Mouse (Mus musculus): ENCODE results near the gene Aak1. TPM values are rescaled to one million over a fixed set of nuclear protein-coding genes. Genes with fewer than 3 reads are reported as not detected.
"Not testable (repeated sequence)": the region's sequence is repeated elsewhere in the genome, so short reads cannot be mapped to it uniquely, and the experiment has no call there.

The Aak1 gene
- total and polyA plus RNA-seq, 3 experiments = 2.8 to 21.0 (median 7.1) TPM

DNA sequence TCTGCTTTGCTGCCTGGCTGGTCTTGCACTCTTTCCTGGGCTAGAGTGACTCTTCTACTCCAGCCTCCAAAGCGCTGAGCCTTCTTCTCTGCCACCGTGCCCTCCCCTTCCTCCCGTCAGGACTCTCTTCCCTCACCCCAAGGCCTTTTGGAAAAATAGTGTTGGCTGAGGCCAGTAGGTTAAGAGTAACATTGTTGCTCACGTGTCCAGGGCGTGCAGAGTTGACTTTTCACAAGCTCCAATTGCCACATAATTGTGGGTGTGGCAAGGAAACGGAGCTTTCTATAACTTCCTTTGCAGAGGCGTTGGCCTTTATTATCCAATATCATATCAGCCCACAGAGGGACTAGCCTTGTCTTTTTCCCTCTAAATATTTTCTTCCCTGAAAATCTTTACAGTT, 177.7 kb downstream of the Aak1 start:
- peaks cover 45 to 76% of the 10 kb centered on the region in 2 experiments for H3K36me3 ChIP-seq (replicated peaks in 1 of 2; ENCODE audit: control insufficient read depth in 1 of 2, insufficient read depth in 1 of 2, low read length in 1 of 2)
- no peaks in the 10 kb centered on the region for H3K79me2 ChIP-seq (replicated peaks; ENCODE audit: control insufficient read depth, extremely low read depth, insufficient read depth, poor library complexity, severe bottlenecking)
- no peak overlapping the region for H3K4me2 ChIP-seq (ENCODE audit: insufficient read depth, low read depth, poor library complexity, severe bottlenecking)
- H3K9ac ChIP-seq (ENCODE audit: insufficient read depth, low read depth) = no peak overlapping the region
- H3K4me1 ChIP-seq (ENCODE audit: control insufficient read depth in 1 of 2, insufficient read depth in 2 of 2) = no peaks in the 10 kb centered on the region
- no peaks in the 10 kb centered on the region for H3K27me3 ChIP-seq (replicated peaks)
- no peaks in the 10 kb centered on the region for H3K9me3 ChIP-seq (replicated peaks; ENCODE audit: low read length)
- dilution Hi-C loops (cut with MboI; ENCODE audit: extremely low pct_ligation_motif_present, extremely low pct_unique_long_range_greater_than_20kb, low sequenced_read_pairs) (no loop called here), in situ Hi-C loops (cut with MboI; ENCODE audit: low pct_ligation_motif_present, low pct_unique_long_range_greater_than_20kb, low sequenced_read_pairs) (no loop called here)
- TF ChIP-seq UBTF (IDR thresholded peaks at IDR 0.05; ENCODE audit: low read depth, low read length) (no peak), ETS1 (conservative IDR thresholded peaks at IDR 0.05; ENCODE audit: low read depth, low read length) (no peak), MEF2A (IDR thresholded peaks at IDR 0.05; ENCODE audit: borderline replicate concordance, low read depth, low read length) (no peak), E2F4 (IDR thresholded peaks at IDR 0.05; ENCODE audit: insufficient replicate concordance, low read depth, low read length) (no peak)
- no peak for DNase-seq (ENCODE audit: extremely low read depth)
- H3K4me3 ChIP-seq (replicated peaks in 1 of 3; ENCODE audit: low read depth in 2 of 3, low read length in 2 of 3, poor library complexity in 1 of 3) = no peak overlapping the region
- H3K27ac ChIP-seq (ENCODE audit: insufficient read depth, low read depth) = no peak overlapping the region

GRCm38 (mm10) chr6:87028881-87029280, 179.6 kb downstream of the Aak1 start:
- DNase-seq (ENCODE audit: extremely low read depth) = no peak
- H3K27ac ChIP-seq (ENCODE audit: insufficient read depth, low read depth) = no peak overlapping the region
- no peak overlapping the region for H3K4me2 ChIP-seq (ENCODE audit: insufficient read depth, low read depth, poor library complexity, severe bottlenecking)
- H3K4me1 ChIP-seq (ENCODE audit: control insufficient read depth in 1 of 2, insufficient read depth in 2 of 2) = no peaks in the 10 kb centered on the region
- no peaks in the 10 kb centered on the region for H3K27me3 ChIP-seq (replicated peaks)
- no peaks in the 10 kb centered on the region for H3K79me2 ChIP-seq (replicated peaks; ENCODE audit: control insufficient read depth, extremely low read depth, insufficient read depth, poor library complexity, severe bottlenecking)
- no peaks in the 10 kb centered on the region for H3K9me3 ChIP-seq (replicated peaks; ENCODE audit: low read length)
- TF ChIP-seq HCFC1 (IDR thresholded peaks at IDR 0.05; ENCODE audit: low read depth, low read length) = no peak
- TF ChIP-seq ELF1 (IDR thresholded peaks at IDR 0.05; ENCODE audit: low read depth, low read length) = no peak
- TF ChIP-seq CTCF (conservative IDR thresholded peaks at IDR 0.05 in 1 of 2, IDR thresholded peaks at IDR 0.05 in 1 of 2; ENCODE audit: low read depth in 2 of 2, low read length in 2 of 2) = no peak
- TF ChIP-seq TBP (conservative IDR thresholded peaks at IDR 0.05; ENCODE audit: low read depth, low read length) = no peak
- TF ChIP-seq UBTF (IDR thresholded peaks at IDR 0.05; ENCODE audit: low read depth, low read length) = no peak
- no peak for TF ChIP-seq CHD2 (IDR thresholded peaks at IDR 0.05; ENCODE audit: low read length)
- in situ Hi-C loops (cut with MboI; ENCODE audit: low pct_ligation_motif_present, low pct_unique_long_range_greater_than_20kb, low sequenced_read_pairs) (no loop called here), dilution Hi-C loops (cut with MboI; ENCODE audit: extremely low pct_ligation_motif_present, extremely low pct_unique_long_range_greater_than_20kb, low sequenced_read_pairs) (no loop called here)
- no peak overlapping the region for H3K9ac ChIP-seq (ENCODE audit: insufficient read depth, low read depth)
- H3K36me3 ChIP-seq (replicated peaks in 1 of 2; ENCODE audit: control insufficient read depth in 1 of 2, insufficient read depth in 1 of 2, low read length in 1 of 2) = peaks cover 36 to 62% of the 10 kb centered on the region in 2 experiments
- no peak overlapping the region for H3K4me3 ChIP-seq (replicated peaks in 1 of 3; ENCODE audit: low read depth in 2 of 3, low read length in 2 of 3, poor library complexity in 1 of 3)

- H3K9ac ChIP-seq (ENCODE audit: insufficient read depth, low read depth); H3K9me3 ChIP-seq (replicated peaks; ENCODE audit: low read length); H3K79me2 ChIP-seq (replicated peaks; ENCODE audit: control insufficient read depth, extremely low read depth, insufficient read depth, poor library complexity, severe bottlenecking); in situ Hi-C loops (cut with MboI; ENCODE audit: low pct_ligation_motif_present, low pct_unique_long_range_greater_than_20kb, low sequenced_read_pairs); H3K4me2 ChIP-seq (ENCODE audit: insufficient read depth, low read depth, poor library complexity, severe bottlenecking); DNase-seq (ENCODE audit: extremely low read depth); H3K4me1 ChIP-seq (ENCODE audit: control insufficient read depth in 1 of 2, insufficient read depth in 2 of 2); H3K27me3 ChIP-seq (replicated peaks); H3K27ac ChIP-seq (ENCODE audit: insufficient read depth, low read depth); dilution Hi-C loops (cut with MboI; ENCODE audit: extremely low pct_ligation_motif_present, extremely low pct_unique_long_range_greater_than_20kb, low sequenced_read_pairs); H3K4me3 ChIP-seq (replicated peaks in 1 of 3; ENCODE audit: low read depth in 2 of 3, low read length in 2 of 3, poor library complexity in 1 of 3): not testable (repeated sequence)
- H3K36me3 ChIP-seq (replicated peaks in 1 of 2; ENCODE audit: control insufficient read depth in 1 of 2, insufficient read depth in 1 of 2, low read length in 1 of 2) = peaks cover 19 to 41% of the 10 kb centered on the region in 2 experiments
These were observed 182.0 kb downstream of the Aak1 start for GRCm38 (mm10) chr6:87031310-87031709.
